Mouse (Mus musculus): ENCODE measurements at regions not wholly inside any gene's neighbourhood (a gene's known extent, or its start where the extent isn't known, plus 50 kb on each side); places are given as distances from the start of the nearest gene placed in this dataset.

GRCm38 (mm10) chr6:99918351-99918750 lies 192.2 kb upstream of the Prok2 start:
- no peak for DNase-seq (ENCODE audit: low read depth, low spot score)
- Histone ChIP-seq H3K9me3 (ENCODE audit: control insufficient read depth, insufficient read depth, low read depth, low read length) (no peaks in the 10 kb centered on the region), H3K9ac (ENCODE audit: insufficient read depth, low read depth, low read length, poor library complexity, severe bottlenecking) (no peak overlapping the region), H3K36me3 (ENCODE audit: control insufficient read depth, insufficient read depth, low read length, poor library complexity, severe bottlenecking) (no peaks in the 10 kb centered on the region), H3K4me3 (ENCODE audit: insufficient read depth in 1 of 2, low read depth in 1 of 2, low read length in 2 of 2, poor library complexity in 1 of 2, severe bottlenecking in 1 of 2) (no peak overlapping the region), H3K27ac (ENCODE audit: insufficient read depth, low read depth, low read length, poor library complexity, severe bottlenecking) (no peak overlapping the region), H3K4me1 (ENCODE audit: control insufficient read depth in 2 of 2, insufficient read depth in 2 of 2, low read length in 2 of 2, poor library complexity in 1 of 2) (no peaks in the 10 kb centered on the region)
- TF ChIP-seq HCFC1 (IDR thresholded peaks at IDR 0.05; ENCODE audit: borderline replicate concordance, insufficient read depth, low read length) (no peak), ZC3H11A (IDR thresholded peaks at IDR 0.05; ENCODE audit: borderline replicate concordance, low read depth, low read length) (no peak), CHD2 (IDR thresholded peaks at IDR 0.05; ENCODE audit: low read depth, low read length) (no peak), MAFK (IDR thresholded peaks at IDR 0.05; ENCODE audit: insufficient read depth, low read depth, low read length) (no peak), ZNF384 (IDR thresholded peaks at IDR 0.05; ENCODE audit: low read depth, low read length) (no peak)
- in situ Hi-C loops (cut with MboI; ENCODE audit: low sequenced_read_pairs in 2 of 2, unreplicated experiment in 2 of 2) = no loop called here

GRCm38 (mm10) chr6:99909921-99910320 lies 183.7 kb upstream of the Prok2 start:
- H3K4me1 ChIP-seq (ENCODE audit: control insufficient read depth in 2 of 2, insufficient read depth in 2 of 2, low read length in 2 of 2, poor library complexity in 1 of 2) = no peaks in the 10 kb centered on the region
- H3K36me3 ChIP-seq (ENCODE audit: control insufficient read depth, insufficient read depth, low read length, poor library complexity, severe bottlenecking) = no peaks in the 10 kb centered on the region
- DNase-seq (ENCODE audit: low read depth, low spot score) = no peak
- no peak overlapping the region for H3K9ac ChIP-seq (ENCODE audit: insufficient read depth, low read depth, low read length, poor library complexity, severe bottlenecking)
- in situ Hi-C loops (cut with MboI; ENCODE audit: low sequenced_read_pairs in 2 of 2, unreplicated experiment in 2 of 2) = no loop called here
- no peaks in the 10 kb centered on the region for H3K9me3 ChIP-seq (ENCODE audit: control insufficient read depth, insufficient read depth, low read depth, low read length)
- no peak overlapping the region for H3K4me3 ChIP-seq (ENCODE audit: insufficient read depth in 1 of 2, low read depth in 1 of 2, low read length in 2 of 2, poor library complexity in 1 of 2, severe bottlenecking in 1 of 2)
- no peak overlapping the region for H3K27ac ChIP-seq (ENCODE audit: insufficient read depth, low read depth, low read length, poor library complexity, severe bottlenecking)
- TF ChIP-seq HCFC1 (IDR thresholded peaks at IDR 0.05; ENCODE audit: borderline replicate concordance, insufficient read depth, low read length) (no peak), MAFK (IDR thresholded peaks at IDR 0.05; ENCODE audit: insufficient read depth, low read depth, low read length) (no peak), CHD2 (IDR thresholded peaks at IDR 0.05; ENCODE audit: low read depth, low read length) (no peak), ZC3H11A (IDR thresholded peaks at IDR 0.05; ENCODE audit: borderline replicate concordance, low read depth, low read length) (no peak), ZNF384 (IDR thresholded peaks at IDR 0.05; ENCODE audit: low read depth, low read length) (no peak)

- H3K4me3 ChIP-seq (ENCODE audit: insufficient read depth in 1 of 2, low read depth in 1 of 2, low read length in 2 of 2, poor library complexity in 1 of 2, severe bottlenecking in 1 of 2) = no peak overlapping the region
- no peaks in the 10 kb centered on the region for H3K9me3 ChIP-seq (ENCODE audit: control insufficient read depth, insufficient read depth, low read depth, low read length)
- H3K36me3 ChIP-seq (ENCODE audit: control insufficient read depth, insufficient read depth, low read length, poor library complexity, severe bottlenecking) = no peaks in the 10 kb centered on the region
- TF ChIP-seq ZNF384 (IDR thresholded peaks at IDR 0.05; ENCODE audit: low read depth, low read length) (no peak), CHD2 (IDR thresholded peaks at IDR 0.05; ENCODE audit: low read depth, low read length) (no peak)
- no peaks in the 10 kb centered on the region for H3K4me1 ChIP-seq (ENCODE audit: control insufficient read depth in 2 of 2, insufficient read depth in 2 of 2, low read length in 2 of 2, poor library complexity in 1 of 2)
- no peak overlapping the region for H3K9ac ChIP-seq (ENCODE audit: insufficient read depth, low read depth, low read length, poor library complexity, severe bottlenecking)
- in situ Hi-C loops (cut with MboI; ENCODE audit: low sequenced_read_pairs in 2 of 2, unreplicated experiment in 2 of 2) = no loop called here
- no peak overlapping the region for H3K27ac ChIP-seq (ENCODE audit: insufficient read depth, low read depth, low read length, poor library complexity, severe bottlenecking)
- DNase-seq (ENCODE audit: low read depth, low spot score) = no peak
Observed at GRCm38 (mm10) chr6:99909459-99909858, 183.3 kb upstream of the Prok2 start.

- TF ChIP-seq CHD2 (IDR thresholded peaks at IDR 0.05; ENCODE audit: low read depth, low read length) (no peak), MAFK (IDR thresholded peaks at IDR 0.05; ENCODE audit: insufficient read depth, low read depth, low read length) (no peak), ZC3H11A (IDR thresholded peaks at IDR 0.05; ENCODE audit: borderline replicate concordance, low read depth, low read length) (no peak), ZNF384 (IDR thresholded peaks at IDR 0.05; ENCODE audit: low read depth, low read length) (no peak)
- no peak for DNase-seq (ENCODE audit: low read depth, low spot score)
- no peaks in the 10 kb centered on the region for H3K9me3 ChIP-seq (ENCODE audit: control insufficient read depth, insufficient read depth, low read depth, low read length)
- H3K4me1 ChIP-seq (ENCODE audit: control insufficient read depth in 2 of 2, insufficient read depth in 2 of 2, low read length in 2 of 2, poor library complexity in 1 of 2) = no peaks in the 10 kb centered on the region; a peak in 1 of 4 replicates
- H3K36me3 ChIP-seq (ENCODE audit: control insufficient read depth, insufficient read depth, low read length, poor library complexity, severe bottlenecking) = no peaks in the 10 kb centered on the region
- no peak overlapping the region for H3K9ac ChIP-seq (ENCODE audit: insufficient read depth, low read depth, low read length, poor library complexity, severe bottlenecking)
- H3K4me3 ChIP-seq (ENCODE audit: insufficient read depth in 1 of 2, low read depth in 1 of 2, low read length in 2 of 2, poor library complexity in 1 of 2, severe bottlenecking in 1 of 2) = no peak overlapping the region
- no peak overlapping the region for H3K27ac ChIP-seq (ENCODE audit: insufficient read depth, low read depth, low read length, poor library complexity, severe bottlenecking)
- in situ Hi-C loops (cut with MboI; ENCODE audit: low sequenced_read_pairs in 2 of 2, unreplicated experiment in 2 of 2) = no loop called here
Observed at GRCm38 (mm10) chr6:99908066-99908465, 181.9 kb upstream of the Prok2 start.

GRCm38 (mm10) chr6:99905194-99905593 lies 179.0 kb upstream of the Prok2 start:
- TF ChIP-seq ZC3H11A (IDR thresholded peaks at IDR 0.05; ENCODE audit: borderline replicate concordance, low read depth, low read length) (no peak), MAFK (IDR thresholded peaks at IDR 0.05; ENCODE audit: insufficient read depth, low read depth, low read length) (no peak), HCFC1 (IDR thresholded peaks at IDR 0.05; ENCODE audit: borderline replicate concordance, insufficient read depth, low read length) (no peak), CHD2 (IDR thresholded peaks at IDR 0.05; ENCODE audit: low read depth, low read length) (no peak), ZNF384 (IDR thresholded peaks at IDR 0.05; ENCODE audit: low read depth, low read length) (no peak)
- in situ Hi-C loops (cut with MboI; ENCODE audit: low sequenced_read_pairs in 2 of 2, unreplicated experiment in 2 of 2) = no loop called here
- DNase-seq (ENCODE audit: low read depth, low spot score) = no peak

More at GRCm38 (mm10) chr6:99905194-99905593, 179.0 kb upstream of the Prok2 start:
- no peak overlapping the region for H3K9ac ChIP-seq (ENCODE audit: insufficient read depth, low read depth, low read length, poor library complexity, severe bottlenecking)
- no peak overlapping the region for H3K27ac ChIP-seq (ENCODE audit: insufficient read depth, low read depth, low read length, poor library complexity, severe bottlenecking)
- no peaks in the 10 kb centered on the region for H3K36me3 ChIP-seq (ENCODE audit: control insufficient read depth, insufficient read depth, low read length, poor library complexity, severe bottlenecking)
- no peaks in the 10 kb centered on the region for H3K9me3 ChIP-seq (ENCODE audit: control insufficient read depth, insufficient read depth, low read depth, low read length)
- no peaks in the 10 kb centered on the region; a peak in 1 of 4 replicates for H3K4me1 ChIP-seq (ENCODE audit: control insufficient read depth in 2 of 2, insufficient read depth in 2 of 2, low read length in 2 of 2, poor library complexity in 1 of 2)
- no peak overlapping the region for H3K4me3 ChIP-seq (ENCODE audit: insufficient read depth in 1 of 2, low read depth in 1 of 2, low read length in 2 of 2, poor library complexity in 1 of 2, severe bottlenecking in 1 of 2)
